Mouse (Mus musculus): ENCODE results near the gene Echs1.

GRCm38 (mm10) chr7:140127911-140128310 is 11.6 kb upstream of the Echs1 start:
- TF ChIP-seq POLR2A (IDR thresholded peaks at IDR 0.05; ENCODE audit: borderline replicate concordance, low read depth, low read length) (no peak), CTCF (IDR thresholded peaks at IDR 0.05; ENCODE audit: low read depth, low read length) (no peak)
